Mouse (Mus musculus): ENCODE data around the gene Klhl12. TPM values are rescaled to one million over a fixed set of nuclear protein-coding genes. Genes with fewer than 3 reads are reported as not detected.
A peak's percentile ranks its signal among the peaks of the same experiment; 100 is the strongest.
"Not testable (repeated sequence)": the region's sequence is repeated elsewhere in the genome, so short reads cannot be mapped to it uniquely, and the experiment has no call there.

Klhl12 gene
- polyA plus RNA-seq, 1 experiment from 2014 or later: 24.7 TPM

DNA sequence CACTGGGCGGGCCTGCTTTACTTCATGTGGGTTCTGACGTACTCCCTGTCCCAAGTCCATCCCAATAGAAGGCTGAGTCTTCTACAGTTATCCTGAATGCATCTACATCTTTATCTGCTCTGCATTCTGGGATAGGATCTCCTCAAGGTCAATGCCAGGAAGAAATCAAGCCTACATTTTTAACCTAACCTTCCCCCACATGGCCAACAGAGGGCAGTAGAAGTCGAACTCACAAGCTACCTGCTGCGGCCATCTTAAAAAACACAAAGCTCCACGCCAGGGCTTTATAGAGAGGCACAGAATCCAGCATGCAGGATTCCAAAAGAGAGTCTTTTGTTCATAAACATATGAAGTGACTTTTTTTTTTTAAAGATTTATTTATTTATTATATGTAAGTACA lies 69.1 kb downstream of the Klhl12 start:
- H3K9me3 ChIP-seq (ENCODE audit: control insufficient read depth, low read length): no peaks in the 10 kb centered on the region
- DNase-seq (ENCODE audit: low spot score) (no peak), ATAC-seq (ENCODE audit: low read depth) (no peak)
- H3K4me2 ChIP-seq (ENCODE audit: low read depth, low read length): no peak overlapping the region
- H3K4me1 ChIP-seq (ENCODE audit: control insufficient read depth, insufficient read depth, low read length): no peaks in the 10 kb centered on the region
- WGBS: 62% methylated on average over 5 of the region's 5 CpGs
- no peaks in the 10 kb centered on the region for H3K36me3 ChIP-seq (ENCODE audit: control insufficient read depth, insufficient read depth, low read length)
- no peak overlapping the region for H3K9ac ChIP-seq (ENCODE audit: low read depth, low read length)
- H3K27ac ChIP-seq (replicated peaks; ENCODE audit: low read depth, low read length): no peak overlapping the region
- H3K4me3 ChIP-seq (ENCODE audit: low read depth, low read length): no peak overlapping the region
- no peaks in the 10 kb centered on the region for H3K27me3 ChIP-seq (replicated peaks; ENCODE audit: control insufficient read depth, insufficient read depth, low read length)

DNA sequence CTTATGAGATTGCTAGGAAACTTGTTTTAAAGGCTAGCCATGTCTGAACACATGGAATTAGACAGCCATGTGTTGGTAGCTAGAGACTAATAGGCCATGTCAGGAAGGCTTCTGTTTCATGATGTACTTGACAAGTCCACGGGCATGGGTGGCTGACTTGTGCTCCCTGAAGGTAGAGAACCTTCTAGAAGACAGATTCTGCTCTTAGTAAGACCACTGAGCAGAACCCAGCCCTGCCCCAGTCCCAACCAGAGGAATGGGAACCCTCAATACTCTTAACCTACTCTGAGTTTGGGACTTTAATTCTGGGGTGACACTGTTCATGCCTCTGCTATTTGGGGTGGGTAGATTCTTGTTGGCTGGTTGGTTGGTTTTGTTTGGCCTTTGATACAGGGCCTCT lies 69.7 kb downstream of the Klhl12 start:
- no peak overlapping the region for H3K27ac ChIP-seq (replicated peaks; ENCODE audit: low read depth, low read length)
- no peak overlapping the region for H3K9ac ChIP-seq (ENCODE audit: low read depth, low read length)
- no peak overlapping the region for H3K4me3 ChIP-seq (ENCODE audit: low read depth, low read length)
- ATAC-seq (ENCODE audit: low read depth) (no peak), DNase-seq (ENCODE audit: low spot score) (no peak)
- WGBS: 75% methylated on average over 1 of the region's 1 CpGs
- H3K9me3 ChIP-seq (ENCODE audit: control insufficient read depth, low read length): no peaks in the 10 kb centered on the region
- H3K4me1 ChIP-seq (ENCODE audit: control insufficient read depth, insufficient read depth, low read length): no peaks in the 10 kb centered on the region
- no peaks in the 10 kb centered on the region for H3K36me3 ChIP-seq (ENCODE audit: control insufficient read depth, insufficient read depth, low read length)
- no peaks in the 10 kb centered on the region for H3K27me3 ChIP-seq (replicated peaks; ENCODE audit: control insufficient read depth, insufficient read depth, low read length)
- H3K4me2 ChIP-seq (ENCODE audit: low read depth, low read length): no peak overlapping the region

DNA sequence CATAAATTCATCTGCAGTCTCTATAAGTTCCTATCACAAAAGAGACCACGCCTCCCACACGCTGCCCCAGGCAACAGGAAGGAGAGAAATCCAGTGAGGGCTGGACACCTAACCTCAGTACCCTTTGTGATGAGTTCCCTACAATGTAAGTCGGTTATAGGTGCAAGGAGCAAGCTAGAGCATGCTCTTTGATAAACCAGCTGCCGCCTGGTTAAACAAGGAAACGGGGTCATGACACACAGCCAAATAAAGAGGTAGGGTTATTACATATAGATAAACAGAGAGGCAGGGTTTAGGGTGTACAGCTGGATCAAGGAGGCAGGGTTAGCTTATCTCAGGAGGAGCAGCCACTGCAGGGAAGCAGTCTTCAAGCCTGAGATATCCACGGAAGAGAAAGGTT lies 71.4 kb downstream of the Klhl12 start:
- H3K4me3 ChIP-seq (ENCODE audit: low read depth, low read length): no peak overlapping the region
- no peak overlapping the region for H3K27ac ChIP-seq (replicated peaks; ENCODE audit: low read depth, low read length)
- no peaks in the 10 kb centered on the region for H3K27me3 ChIP-seq (replicated peaks; ENCODE audit: control insufficient read depth, insufficient read depth, low read length)
- no peaks in the 10 kb centered on the region for H3K36me3 ChIP-seq (ENCODE audit: control insufficient read depth, insufficient read depth, low read length)
- no peak overlapping the region for H3K4me2 ChIP-seq (ENCODE audit: low read depth, low read length)
- no peak overlapping the region for H3K9ac ChIP-seq (ENCODE audit: low read depth, low read length)
- ATAC-seq (ENCODE audit: low read depth) (no peak), DNase-seq (ENCODE audit: low spot score) (no peak)
- 75% methylated on average over 6 of the region's 6 CpGs for WGBS
- H3K4me1 ChIP-seq (ENCODE audit: control insufficient read depth, insufficient read depth, low read length): no peaks in the 10 kb centered on the region
- no peaks in the 10 kb centered on the region for H3K9me3 ChIP-seq (ENCODE audit: control insufficient read depth, low read length)

GRCm38 (mm10) chr1:134530618-134531017 lies 75.3 kb downstream of the Klhl12 start:
- H3K27me3 ChIP-seq (replicated peaks; ENCODE audit: control insufficient read depth, insufficient read depth, low read length): no peaks in the 10 kb centered on the region
- no peak overlapping the region for H3K4me3 ChIP-seq (ENCODE audit: low read depth, low read length)
- no peaks in the 10 kb centered on the region for H3K36me3 ChIP-seq (ENCODE audit: control insufficient read depth, insufficient read depth, low read length)
- no peaks in the 10 kb centered on the region for H3K9me3 ChIP-seq (ENCODE audit: control insufficient read depth, low read length)
- no peaks in the 10 kb centered on the region for H3K4me1 ChIP-seq (ENCODE audit: control insufficient read depth, insufficient read depth, low read length)
- no peak overlapping the region for H3K4me2 ChIP-seq (ENCODE audit: low read depth, low read length)
- H3K27ac ChIP-seq (replicated peaks; ENCODE audit: low read depth, low read length): no peak overlapping the region
- no peak for DNase-seq (ENCODE audit: low spot score)
- 78% methylated on average over 6 of the region's 6 CpGs for WGBS
- no peak overlapping the region for H3K9ac ChIP-seq (ENCODE audit: low read depth, low read length)
- no peak for ATAC-seq (ENCODE audit: low read depth)

- not testable (repeated sequence) for H3K4me1 ChIP-seq (ENCODE audit: control insufficient read depth, insufficient read depth, low read length); H3K4me2 ChIP-seq (ENCODE audit: low read depth, low read length); ATAC-seq (ENCODE audit: low read depth); H3K27me3 ChIP-seq (replicated peaks; ENCODE audit: control insufficient read depth, insufficient read depth, low read length); H3K9me3 ChIP-seq (ENCODE audit: control insufficient read depth, low read length); H3K4me3 ChIP-seq (ENCODE audit: low read depth, low read length); DNase-seq (ENCODE audit: low spot score); H3K9ac ChIP-seq (ENCODE audit: low read depth, low read length); H3K27ac ChIP-seq (replicated peaks; ENCODE audit: low read depth, low read length); H3K36me3 ChIP-seq (ENCODE audit: control insufficient read depth, insufficient read depth, low read length)
- 90% methylated on average over 9 of the region's 10 CpGs for WGBS
Observed at GRCm38 (mm10) chr1:134533710-134534109, 78.4 kb downstream of the Klhl12 start.

DNA sequence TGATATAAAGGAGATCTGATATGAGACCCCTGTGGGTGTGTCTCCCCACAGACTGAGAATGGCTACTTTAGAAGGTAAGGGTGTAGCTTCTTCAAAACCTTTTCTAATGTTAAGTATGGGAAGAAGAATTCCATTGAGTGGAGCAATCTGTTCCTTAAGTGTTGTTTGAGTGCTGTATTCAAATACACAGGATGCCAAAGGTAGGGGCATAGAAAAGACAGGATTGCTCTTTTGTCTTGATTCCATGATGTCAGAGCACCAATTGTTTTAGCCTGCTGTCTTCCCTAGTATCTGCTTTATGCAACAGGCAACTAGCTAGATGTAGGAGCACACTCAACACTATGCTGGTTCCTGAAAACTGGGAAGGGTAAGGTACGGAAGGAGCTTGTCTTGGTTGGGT lies 79.7 kb downstream of the Klhl12 start:
- no peaks in the 10 kb centered on the region for H3K4me1 ChIP-seq (ENCODE audit: control insufficient read depth, insufficient read depth, low read length)
- H3K9me3 ChIP-seq (ENCODE audit: control insufficient read depth, low read length): no peaks in the 10 kb centered on the region
- 93% methylated on average over 1 of the region's 1 CpGs for WGBS
- no peaks in the 10 kb centered on the region for H3K27me3 ChIP-seq (replicated peaks; ENCODE audit: control insufficient read depth, insufficient read depth, low read length)
- no peak overlapping the region for H3K4me2 ChIP-seq (ENCODE audit: low read depth, low read length)
- H3K36me3 ChIP-seq (ENCODE audit: control insufficient read depth, insufficient read depth, low read length): no peaks in the 10 kb centered on the region
- ATAC-seq (ENCODE audit: low read depth): no peak
- no peak for DNase-seq (ENCODE audit: low spot score)
- no peak overlapping the region for H3K4me3 ChIP-seq (ENCODE audit: low read depth, low read length)
- no peak overlapping the region for H3K9ac ChIP-seq (ENCODE audit: low read depth, low read length)
- no peak overlapping the region for H3K27ac ChIP-seq (replicated peaks; ENCODE audit: low read depth, low read length)

DNA sequence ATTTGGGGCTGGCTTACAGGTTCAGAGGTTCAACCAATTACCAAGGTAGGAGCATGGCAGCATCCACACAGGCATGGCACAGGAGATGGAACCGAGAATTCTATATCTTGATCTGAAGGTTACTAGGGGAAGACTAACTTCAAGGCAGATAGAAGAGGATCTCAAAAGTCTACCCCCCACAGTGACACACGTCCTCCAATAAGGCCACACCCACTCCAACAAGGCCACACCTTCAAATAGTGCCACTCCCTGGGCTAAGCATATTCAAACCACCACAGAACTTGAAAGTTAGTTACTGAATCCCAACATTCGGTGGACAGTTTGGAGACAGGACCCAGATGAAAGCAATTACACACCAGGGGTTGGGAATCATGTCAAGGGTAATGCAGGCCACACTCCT lies 80.2 kb downstream of the Klhl12 start:
- Histone ChIP-seq H3K27me3 (replicated peaks; ENCODE audit: control insufficient read depth, insufficient read depth, low read length) (no peaks in the 10 kb centered on the region), H3K4me3 (ENCODE audit: low read depth, low read length) (no peak overlapping the region), H3K9ac (ENCODE audit: low read depth, low read length) (no peak overlapping the region), H3K4me2 (ENCODE audit: low read depth, low read length) (no peak overlapping the region), H3K36me3 (ENCODE audit: control insufficient read depth, insufficient read depth, low read length) (no peaks in the 10 kb centered on the region), H3K9me3 (ENCODE audit: control insufficient read depth, low read length) (no peaks in the 10 kb centered on the region), H3K4me1 (ENCODE audit: control insufficient read depth, insufficient read depth, low read length) (no peaks in the 10 kb centered on the region), H3K27ac (replicated peaks; ENCODE audit: low read depth, low read length) (no peak overlapping the region)
- ATAC-seq (ENCODE audit: low read depth) (no peak), DNase-seq (ENCODE audit: low spot score) (no peak)
- WGBS: 59% methylated on average over 3 of the region's 3 CpGs

DNA sequence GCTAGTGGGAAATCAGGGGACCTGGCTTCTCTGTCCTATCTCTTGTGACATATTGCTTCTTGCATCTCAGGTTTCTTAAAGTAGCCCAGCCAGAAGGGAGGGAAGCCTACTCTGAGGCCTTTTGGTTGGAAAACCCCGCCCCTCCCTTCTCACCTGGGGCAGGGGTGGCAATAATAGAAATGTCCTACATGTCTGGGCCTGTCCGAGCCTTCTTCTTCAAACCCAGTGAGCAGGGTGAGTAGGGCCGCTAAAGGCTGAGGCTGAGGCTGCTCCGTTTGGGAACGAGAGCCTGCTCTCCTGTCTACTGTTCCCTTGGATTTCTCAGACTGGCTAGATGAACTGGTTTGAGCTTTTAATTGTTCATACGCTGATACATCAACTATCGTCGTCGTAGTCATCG lies 85.3 kb downstream of the Klhl12 start:
- no peaks in the 10 kb centered on the region for H3K27me3 ChIP-seq (replicated peaks; ENCODE audit: control insufficient read depth, insufficient read depth, low read length)
- WGBS: 79% methylated on average over 10 of the region's 10 CpGs
- DNase-seq (ENCODE audit: low spot score) (peak; percentile 62), ATAC-seq (ENCODE audit: low read depth) (peak; percentile 47; the same call in 1 of the 2 replicates)
- H3K9me3 ChIP-seq (ENCODE audit: control insufficient read depth, low read length): no peaks in the 10 kb centered on the region
- H3K4me2 ChIP-seq (ENCODE audit: low read depth, low read length): no peak overlapping the region
- H3K4me3 ChIP-seq (ENCODE audit: low read depth, low read length): no peak overlapping the region
- no peaks in the 10 kb centered on the region for H3K4me1 ChIP-seq (ENCODE audit: control insufficient read depth, insufficient read depth, low read length)
- no peak overlapping the region for H3K9ac ChIP-seq (ENCODE audit: low read depth, low read length)
- no peaks in the 10 kb centered on the region for H3K36me3 ChIP-seq (ENCODE audit: control insufficient read depth, insufficient read depth, low read length)
- no peak overlapping the region for H3K27ac ChIP-seq (replicated peaks; ENCODE audit: low read depth, low read length)
